Mouse (Mus musculus): Measurements from ENCODE around the gene Slx1b.

GRCm38 (mm10) chr7:126644345-126644744, 51.2 kb downstream of the Slx1b start:
- TF ChIP-seq POLR2A (IDR thresholded peaks at IDR 0.05; ENCODE audit: low read depth, low read length) (no peak), CTCF (IDR thresholded peaks at IDR 0.05; ENCODE audit: extremely low read depth, insufficient read depth, insufficient read length, insufficient replicate concordance) (no peak)
